ENCODE assay signal across 13 mouse cellular contexts in genomic region chr10:17666089-17666488, GRCm38 (mm10).
"Had no signal": no experiment of that assay in that cellular context is flagged by ENCODE, and none has a peak within 500 bp of the region (broad histone marks: within the 10 kb centered on the region; RNA-seq: fewer than 3 reads in every experiment).

No protein-coding gene starts in this region.

- H3K36me3 ChIP-seq: kidney, embryonic 15.5 days; limb, embryonic 15.5 days; liver, embryonic 12.5 days; midbrain, embryonic 10.5 days; midbrain, embryonic 15.5 days; neural tube, embryonic 13.5 days had no signal

- H3K4me1 ChIP-seq: kidney, embryonic 15.5 days; limb, embryonic 15.5 days; liver, embryonic 12.5 days; midbrain, embryonic 10.5 days; midbrain, embryonic 15.5 days; neural tube, embryonic 13.5 days had no signal

- H3K27me3 ChIP-seq: kidney, embryonic 15.5 days; limb, embryonic 15.5 days; liver, embryonic 12.5 days; midbrain, embryonic 15.5 days; neural tube, embryonic 13.5 days had no signal

- H3K9me3 ChIP-seq: kidney, embryonic 15.5 days; limb, embryonic 15.5 days; liver, embryonic 12.5 days; midbrain, embryonic 10.5 days; midbrain, embryonic 15.5 days; neural tube, embryonic 13.5 days had no signal

- DNase-seq: kidney, postnatal 14 days; lung, embryonic 14.5 days; lung, postnatal 10 days; lung, postnatal 4 days; right cerebral cortex, postnatal 25 days; thymus, postnatal 36 days had no signal

- ATAC-seq: liver, embryonic 12.5 days; midbrain, embryonic 15.5 days had no signal

- H3K9ac ChIP-seq: kidney, embryonic 15.5 days; limb, embryonic 15.5 days; liver, embryonic 12.5 days; lung, embryonic 14.5 days; midbrain, embryonic 15.5 days; neural tube, embryonic 13.5 days had no signal

- H3K4me2 ChIP-seq: kidney, embryonic 15.5 days; limb, embryonic 15.5 days; liver, embryonic 12.5 days; lung, embryonic 14.5 days; midbrain, embryonic 15.5 days; neural tube, embryonic 13.5 days had no signal

- H3K4me3 ChIP-seq: kidney, embryonic 15.5 days; left cerebral cortex, adult 2 months; limb, embryonic 15.5 days; liver, embryonic 12.5 days; midbrain, embryonic 10.5 days; midbrain, embryonic 15.5 days; neural tube, embryonic 13.5 days had no signal

- H3K27ac ChIP-seq: kidney, embryonic 15.5 days; left cerebral cortex, adult 2 months; limb, embryonic 15.5 days; liver, embryonic 12.5 days; midbrain, embryonic 10.5 days; midbrain, embryonic 15.5 days; neural tube, embryonic 13.5 days had no signal
